Mouse (Mus musculus) cerebellum, adult 9-11 months (tissue): ENCODE measurements around the gene Musk.

Source experiments
- DNase-seq: peaks from one replicate; pipeline ENCODE4 v3.0.0; 2022

Musk gene

GRCm38 (mm10) chr4:58419225-58419624 lies 133.5 kb downstream of the Musk start:
- no peak for DNase-seq

GRCm38 (mm10) chr4:58423276-58423930 lies 137.6 kb downstream of the Musk start:
- DNase-seq = no peak
